Mouse (Mus musculus): ENCODE data around the gene Exoc6.

GRCm38 (mm10) chr19:37590544-37590943, 40.3 kb downstream of the Exoc6 start:
- TF ChIP-seq EP300 (IDR thresholded peaks at IDR 0.05; ENCODE audit: low read depth in 1 of 2, low read length in 2 of 2) (no peak), TCF12 (IDR thresholded peaks at IDR 0.05; ENCODE audit: low read depth, low read length) (no peak), CTCF (IDR thresholded peaks at IDR 0.05 in 2 of 3, conservative IDR thresholded peaks at IDR 0.05 in 1 of 3; ENCODE audit: control insufficient read depth in 1 of 3, insufficient read depth in 1 of 3, low read depth in 2 of 3, low read length in 3 of 3, poor library complexity in 1 of 3, severe bottlenecking in 1 of 3) (no peak), SIN3A (IDR thresholded peaks at IDR 0.05; ENCODE audit: low read length) (no peak), MAZ (IDR thresholded peaks at IDR 0.05; ENCODE audit: low read depth, low read length) (no peak)
